Mouse (Mus musculus): ENCODE measurements around the gene Zfp281. TPM values are rescaled to one million over a fixed set of nuclear protein-coding genes. Genes with fewer than 3 reads are reported as not detected.

Zfp281 gene
- total RNA-seq, 2 experiments from 2014 or later: 34.6 to 38.6 TPM

- Histone ChIP-seq H3K27ac (no peak overlapping the region), H3K4me3 (no peak overlapping the region)
- intact Hi-C loops (cut with DNase I): no loop called here
- TF ChIP-seq CTCF (IDR thresholded peaks at IDR 0.05): no peak
- DNase-seq (ENCODE audit: extremely low spot score in 1 of 2, low spot score in 2 of 2): no peak
Observed at GRCm38 (mm10) chr1:136617163-136617788, 7.4 kb upstream of the Zfp281 start.

GRCm38 (mm10) chr1:136618570-136618969 lies 6.1 kb upstream of the Zfp281 start:
- no peak overlapping the region for H3K4me3 ChIP-seq
- no peak for TF ChIP-seq CTCF (IDR thresholded peaks at IDR 0.05)
- DNase-seq (ENCODE audit: extremely low spot score in 1 of 2, low spot score in 2 of 2): no peak
- intact Hi-C loops (cut with DNase I): no loop called here
- H3K27ac ChIP-seq: no peak overlapping the region

- TF ChIP-seq CTCF (IDR thresholded peaks at IDR 0.05): no peak; the same call in none of the 2 replicates
- peak; percentile 44 to 47 for DNase-seq (ENCODE audit: extremely low spot score in 1 of 2, low spot score in 2 of 2)
- intact Hi-C loops (cut with DNase I): loop anchor here (5.0 kb wide), 3 partner anchors 73 to 102 kb away; no protein-coding TSS in a partner anchor
- peak overlapping the region; percentile 89 for H3K4me3 ChIP-seq
- peak overlapping the region; percentile 91 for H3K27ac ChIP-seq
Observed at GRCm38 (mm10) chr1:136625019-136625895, 556 bp downstream of the Zfp281 start.

GRCm38 (mm10) chr1:136626141-136626540 lies 1.4 kb downstream of the Zfp281 start:
- Histone ChIP-seq H3K4me3 (peak overlapping the region; percentile 89), H3K27ac (peak overlapping the region; percentile 91; the same call in 1 of the 2 replicates)
- intact Hi-C loops (cut with DNase I): loop anchor here (5.0 kb wide), 3 partner anchors 74 to 101 kb away; no protein-coding TSS in a partner anchor
- no peak for DNase-seq (ENCODE audit: extremely low spot score in 1 of 2, low spot score in 2 of 2)
- TF ChIP-seq CTCF (IDR thresholded peaks at IDR 0.05): no peak

- intact Hi-C loops (cut with DNase I): loop anchor here (5.0 kb wide), 3 partner anchors 74 to 101 kb away; no protein-coding TSS in a partner anchor
- no peak; the same call in none of the 2 replicates for TF ChIP-seq CTCF (IDR thresholded peaks at IDR 0.05)
- H3K4me3 ChIP-seq: peak overlapping the region; percentile 89
- peak overlapping the region; percentile 28; the same call in 1 of the 2 replicates for H3K27ac ChIP-seq
- no peak for DNase-seq (ENCODE audit: extremely low spot score in 1 of 2, low spot score in 2 of 2)
Observed at GRCm38 (mm10) chr1:136626756-136627155, 2.1 kb downstream of the Zfp281 start.

- DNase-seq (ENCODE audit: extremely low spot score in 1 of 2, low spot score in 2 of 2): no peak
- intact Hi-C loops (cut with DNase I): loop anchor here (5.0 kb wide), 3 partner anchors 75 to 100 kb away; no protein-coding TSS in a partner anchor
- H3K4me3 ChIP-seq: peak overlapping the region; percentile 89
- no peak overlapping the region; the same call in 1 of the 2 replicates for H3K27ac ChIP-seq
- no peak for TF ChIP-seq CTCF (IDR thresholded peaks at IDR 0.05)
Observed at GRCm38 (mm10) chr1:136627591-136627990, 2.9 kb downstream of the Zfp281 start.

- Histone ChIP-seq H3K27ac (no peak overlapping the region), H3K4me3 (no peak overlapping the region)
- no peak for TF ChIP-seq CTCF (IDR thresholded peaks at IDR 0.05)
- intact Hi-C loops (cut with DNase I): no loop called here
- no peak for DNase-seq (ENCODE audit: extremely low spot score in 1 of 2, low spot score in 2 of 2)
Observed at GRCm38 (mm10) chr1:136632891-136633290, 8.2 kb downstream of the Zfp281 start.

- intact Hi-C loops (cut with DNase I): no loop called here
- no peak for TF ChIP-seq CTCF (IDR thresholded peaks at IDR 0.05)
- no peak overlapping the region for H3K4me3 ChIP-seq
- DNase-seq (ENCODE audit: extremely low spot score in 1 of 2, low spot score in 2 of 2): no peak
- no peak overlapping the region for H3K27ac ChIP-seq
Observed at GRCm38 (mm10) chr1:136635644-136636043, 10.9 kb downstream of the Zfp281 start.

- TF ChIP-seq CTCF (IDR thresholded peaks at IDR 0.05): no peak
- no peak overlapping the region for H3K27ac ChIP-seq
- DNase-seq (ENCODE audit: extremely low spot score in 1 of 2, low spot score in 2 of 2): no peak
Observed at GRCm38 (mm10) chr1:136636946-136637345, 12.2 kb downstream of the Zfp281 start.

GRCm38 (mm10) chr1:136637696-136638095 lies 13.0 kb downstream of the Zfp281 start:
- H3K27ac ChIP-seq: no peak overlapping the region
- no peak for TF ChIP-seq CTCF (IDR thresholded peaks at IDR 0.05)
- DNase-seq (ENCODE audit: extremely low spot score in 1 of 2, low spot score in 2 of 2): no peak
- intact Hi-C loops (cut with DNase I): no loop called here
- H3K4me3 ChIP-seq: no peak overlapping the region

More at GRCm38 (mm10) chr1:136636946-136637345, 12.2 kb downstream of the Zfp281 start:
- intact Hi-C loops (cut with DNase I): no loop called here
- H3K4me3 ChIP-seq: no peak overlapping the region

- Histone ChIP-seq H3K4me3 (no peak overlapping the region), H3K27ac (no peak overlapping the region)
- TF ChIP-seq CTCF (IDR thresholded peaks at IDR 0.05): no peak
- no peak for DNase-seq (ENCODE audit: extremely low spot score in 1 of 2, low spot score in 2 of 2)
- intact Hi-C loops (cut with DNase I): no loop called here
Observed at GRCm38 (mm10) chr1:136638211-136638610, 13.5 kb downstream of the Zfp281 start.

- Histone ChIP-seq H3K27ac (no peak overlapping the region), H3K4me3 (no peak overlapping the region)
- intact Hi-C loops (cut with DNase I): no loop called here
- DNase-seq (ENCODE audit: extremely low spot score in 1 of 2, low spot score in 2 of 2): no peak
- TF ChIP-seq CTCF (IDR thresholded peaks at IDR 0.05): no peak
Observed at GRCm38 (mm10) chr1:136638699-136639098, 14.0 kb downstream of the Zfp281 start.
